Mouse (Mus musculus): ENCODE results near the gene Lect2.

GRCm38 (mm10) chr13:56509796-56510195 is 38.5 kb downstream of the Lect2 start:
- TF ChIP-seq GATA1 (IDR thresholded peaks at IDR 0.05; ENCODE audit: borderline replicate concordance, low read length), result no peak
- no peak for TF ChIP-seq FLI1 (IDR thresholded peaks at IDR 0.05; ENCODE audit: low read length)
